Mouse (Mus musculus) right cerebral cortex, postnatal 4 days (tissue): ENCODE measurements at regions not wholly inside any gene's neighbourhood (a gene's known extent, or its start where the extent isn't known, plus 50 kb on each side); places are given as distances from the start of the nearest gene placed in this dataset.

Experiments
- DNase-seq: peaks from one replicate; pipeline ENCODE4 v3.0.0-alpha.2; 2022

DNA sequence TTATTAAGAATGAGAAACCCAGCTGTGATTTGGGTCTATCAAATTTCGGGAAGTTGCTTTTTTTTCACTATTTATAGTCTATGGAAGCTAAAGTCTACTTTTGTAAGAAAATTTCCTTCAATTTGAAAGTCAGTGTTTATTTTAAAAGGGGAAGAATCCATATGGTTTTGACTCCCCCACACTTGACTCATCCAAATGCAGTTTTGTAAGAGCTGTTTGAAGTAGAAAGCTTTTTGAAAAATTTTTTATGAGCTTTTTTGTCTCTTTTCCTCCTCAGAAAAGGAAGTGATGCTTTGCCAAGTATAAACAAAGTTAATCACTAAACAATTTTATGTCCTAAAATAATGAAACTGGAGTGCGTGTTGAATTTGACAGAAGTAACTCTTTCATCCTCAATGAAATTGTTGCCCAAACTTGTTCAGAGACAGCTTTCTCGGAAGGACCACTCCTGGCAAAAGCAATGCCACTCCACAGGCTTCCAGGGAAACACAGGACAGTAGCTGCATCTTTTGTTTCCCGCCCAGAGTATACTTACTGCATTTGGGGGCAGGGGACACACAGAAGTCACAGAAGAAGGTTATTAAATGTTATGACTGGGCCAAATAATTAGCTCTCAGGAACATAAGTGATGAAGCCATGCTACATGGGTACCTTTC lies 196.4 kb upstream of the Dcn start:
- no peak for DNase-seq

DNA sequence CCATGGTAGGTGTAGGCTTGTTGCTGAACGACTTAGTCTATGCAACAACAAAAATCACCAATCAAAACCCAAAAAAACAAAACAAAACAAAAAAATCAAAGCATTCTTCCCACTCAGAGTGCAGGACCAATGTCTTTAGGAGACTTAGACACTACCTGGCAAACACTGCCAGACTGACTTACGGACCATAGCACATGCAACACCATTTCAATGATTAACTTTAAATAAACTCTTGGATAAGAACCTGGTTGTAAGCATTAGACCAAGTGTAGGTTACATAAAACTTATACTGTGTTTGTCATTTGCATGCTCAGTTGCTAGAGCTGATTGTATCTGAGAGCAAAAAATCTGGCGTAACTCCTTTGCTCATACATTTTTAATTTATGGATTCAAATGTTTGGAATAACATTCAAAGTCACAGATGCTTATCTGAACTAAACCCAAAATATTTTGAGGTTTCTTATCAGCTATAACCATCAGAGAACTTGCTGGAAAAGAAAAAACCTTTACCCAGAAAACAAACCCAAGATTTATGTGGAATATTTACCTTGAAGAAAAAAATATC lies 174.5 kb upstream of the Dcn start:
- DNase-seq, result no peak

DNA sequence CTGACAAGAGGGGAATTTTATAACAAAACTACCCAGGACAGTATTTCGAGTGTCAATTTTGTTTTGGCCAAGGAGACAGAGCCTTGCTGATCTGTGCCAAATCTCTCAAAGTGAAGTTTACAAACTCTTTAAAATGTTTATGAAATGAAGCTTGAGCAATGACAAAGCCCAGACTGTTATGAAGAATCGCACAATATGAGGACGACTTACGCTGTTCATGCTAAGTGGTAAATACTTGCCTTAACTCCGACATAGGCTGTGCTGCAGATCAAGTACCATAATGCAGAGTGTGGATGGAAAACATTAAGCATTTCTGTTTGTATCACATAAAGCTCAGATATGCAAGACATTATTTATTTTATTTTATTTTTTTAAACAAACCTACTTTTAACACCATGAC lies 169.8 kb upstream of the Dcn start:
- no peak for DNase-seq

DNA sequence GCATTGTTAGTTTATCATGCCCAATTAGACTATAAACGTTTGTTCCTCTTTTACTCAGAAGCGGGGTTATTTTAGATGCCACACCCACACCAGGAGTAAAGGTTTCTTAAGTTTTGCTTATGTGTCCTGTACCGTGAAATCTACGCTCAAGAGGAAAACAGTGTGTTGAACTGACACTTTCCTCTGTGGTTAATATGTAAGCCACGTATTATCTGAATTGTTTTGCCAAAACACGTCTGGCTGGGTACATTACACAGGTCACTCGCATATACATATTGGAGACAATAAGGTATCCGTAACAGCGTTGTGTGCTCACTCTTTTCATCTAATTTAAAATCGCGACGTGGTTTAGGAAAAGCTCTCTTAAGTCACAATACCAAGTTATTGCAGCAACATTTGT lies 166.9 kb upstream of the Dcn start:
- no peak for DNase-seq

GRCm38 (mm10) chr10:97312978-97313377 lies 166.4 kb upstream of the Dcn start:
- DNase-seq, result peak; percentile 100

DNA sequence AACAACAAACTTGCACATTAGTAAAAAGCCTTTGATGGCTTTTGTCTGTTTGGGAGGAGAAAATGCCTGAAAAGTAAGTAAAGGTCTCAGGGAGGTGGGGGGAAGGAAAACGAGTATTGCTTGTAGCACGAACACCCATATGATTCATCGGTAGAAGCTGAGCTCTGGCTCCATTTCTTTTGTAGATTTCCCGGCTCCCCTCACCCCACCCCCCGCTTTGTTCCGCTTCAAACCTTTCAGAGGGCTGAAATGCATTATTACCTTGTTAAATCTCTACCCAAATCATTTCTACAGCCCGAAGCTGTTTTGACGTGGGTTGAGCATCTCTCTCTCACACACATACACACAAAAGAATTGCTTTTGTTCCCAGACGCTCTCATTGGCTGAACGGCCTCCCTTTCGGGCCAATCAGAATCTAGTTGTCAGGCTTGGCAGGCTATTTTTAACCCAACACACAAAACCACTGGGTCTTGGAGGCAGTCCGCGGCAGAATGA lies 166.0 kb upstream of the Dcn start:
- peak; percentile 67 for DNase-seq

DNA sequence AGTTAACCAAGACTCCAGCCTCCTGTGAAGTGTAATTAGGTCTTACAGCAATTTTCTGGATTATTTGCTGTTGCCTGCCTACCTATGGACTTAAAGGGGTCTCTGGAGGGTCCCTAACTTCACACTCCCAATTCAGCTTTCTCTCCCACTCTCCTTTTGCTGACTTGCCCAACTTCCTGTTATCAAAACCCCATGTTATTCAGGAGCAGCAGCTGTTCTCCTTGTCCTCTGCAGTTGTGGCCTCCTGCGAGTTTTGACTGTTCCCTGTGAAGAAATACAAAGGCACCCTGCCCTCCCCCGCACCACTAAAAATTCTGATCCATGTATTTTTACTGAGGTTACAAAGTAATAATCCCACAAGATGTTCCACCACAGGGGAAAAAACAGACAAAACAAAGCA lies 146.8 kb upstream of the Dcn start:
- no peak for DNase-seq

DNA sequence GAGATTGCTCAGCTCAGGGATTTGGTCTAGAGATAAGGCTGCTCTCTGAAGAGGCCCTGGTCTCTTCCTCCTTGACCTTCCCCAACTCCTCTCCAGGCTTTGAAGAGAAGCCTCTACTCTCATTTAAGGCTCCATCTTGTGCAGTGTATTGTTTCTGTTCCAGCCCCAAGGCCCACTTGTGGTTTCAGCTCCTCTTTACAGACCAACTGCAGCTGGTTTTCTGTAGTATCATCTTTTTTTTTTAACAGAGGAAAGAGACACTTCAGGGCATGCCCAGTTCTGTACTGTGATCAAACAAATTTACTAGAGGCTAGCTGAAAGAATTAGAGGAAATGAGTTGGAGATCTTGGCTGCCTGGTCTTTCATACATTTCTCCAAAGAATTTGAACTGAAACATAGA lies 145.4 kb upstream of the Dcn start:
- no peak for DNase-seq

DNA sequence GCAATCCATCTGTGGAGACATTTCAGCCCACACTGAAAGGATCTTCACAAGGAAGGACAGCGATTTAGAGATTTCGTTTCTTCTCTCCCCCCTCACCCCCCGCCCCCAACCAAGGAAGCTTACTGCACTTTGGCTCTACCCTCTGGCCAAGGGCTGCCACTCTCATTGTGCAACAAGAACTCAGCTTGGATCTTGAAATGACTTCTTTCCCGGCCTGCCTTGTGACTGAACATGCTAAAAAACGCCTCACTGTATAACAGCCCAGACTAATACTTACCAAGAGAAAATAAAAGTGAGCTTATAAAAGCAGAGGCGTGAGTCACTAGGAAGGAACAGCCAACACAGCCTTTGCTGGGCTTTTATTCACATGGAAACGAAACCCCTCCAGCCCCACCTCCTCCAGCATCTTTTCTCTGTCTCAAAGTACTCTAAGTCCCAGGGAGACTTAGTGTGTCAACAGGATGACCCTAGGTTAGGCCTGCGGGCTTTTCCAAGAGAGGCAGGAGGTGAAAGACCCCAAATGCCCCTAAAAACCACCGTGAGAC lies 144.7 kb upstream of the Dcn start:
- DNase-seq, result no peak

GRCm38 (mm10) chr10:97338033-97338692 lies 141.2 kb upstream of the Dcn start:
- DNase-seq, result no peak

DNA sequence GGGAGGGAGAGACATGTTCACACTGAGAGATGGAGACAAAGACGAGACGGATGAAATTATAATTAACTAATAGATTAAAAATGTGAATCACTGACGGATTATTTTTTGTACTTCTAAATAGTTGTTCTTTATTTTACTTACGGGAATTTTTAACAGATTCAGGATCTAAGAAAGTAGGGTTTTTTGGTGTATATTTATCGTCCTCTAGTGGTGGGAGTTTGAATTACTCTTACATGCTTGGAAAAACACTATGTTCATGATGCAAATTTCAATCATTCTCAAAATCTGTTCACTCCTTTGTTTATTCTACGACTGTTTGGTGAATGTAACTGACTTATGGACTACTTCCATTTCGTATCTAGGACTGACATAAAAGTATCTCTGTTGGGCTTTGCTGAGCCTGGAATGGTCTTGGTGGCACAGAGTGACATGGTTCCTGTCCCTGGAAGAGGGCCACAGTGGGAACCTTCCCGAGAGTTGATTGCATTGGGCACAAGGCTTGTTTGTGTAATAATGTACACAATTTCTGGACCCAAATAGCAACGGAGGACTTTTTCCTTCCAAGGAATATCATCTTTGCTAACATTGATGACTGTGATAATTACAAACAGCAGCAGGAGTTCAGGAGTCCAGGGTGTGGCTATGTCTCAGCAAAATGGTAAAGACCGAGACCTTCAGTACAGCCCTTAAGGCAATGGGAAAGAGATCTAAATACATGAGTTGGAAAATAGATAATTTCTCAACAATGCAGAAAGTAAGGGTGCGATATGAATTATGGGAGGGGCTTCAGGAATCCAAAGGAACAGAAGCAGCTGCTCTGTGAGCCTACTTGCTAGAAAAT lies 139.3 kb upstream of the Dcn start:
- no peak for DNase-seq

- peak; percentile 84 for DNase-seq
Observed at GRCm38 (mm10) chr10:97345347-97345746, 134.1 kb upstream of the Dcn start.

GRCm38 (mm10) chr10:97346949-97347348 lies 132.5 kb upstream of the Dcn start:
- no peak for DNase-seq

DNA sequence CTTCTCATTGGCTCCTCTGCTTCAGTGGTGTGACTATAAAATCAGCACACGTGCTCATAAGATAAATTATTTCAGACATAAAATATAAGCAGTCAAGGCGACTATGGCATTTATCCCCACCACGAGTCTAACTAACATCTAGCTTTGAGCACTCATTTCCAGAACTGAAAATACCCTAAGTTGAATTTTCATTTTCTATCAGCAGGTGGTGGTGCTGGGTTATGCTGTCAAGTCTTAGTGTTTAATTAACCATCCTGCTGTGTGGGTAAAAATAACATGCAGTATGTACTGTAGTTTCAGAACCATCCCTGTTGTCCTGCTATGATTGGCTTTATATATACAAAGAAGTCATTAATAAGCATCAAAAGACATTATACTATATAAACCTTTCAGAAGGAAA lies 110.8 kb upstream of the Dcn start:
- no peak for DNase-seq

DNA sequence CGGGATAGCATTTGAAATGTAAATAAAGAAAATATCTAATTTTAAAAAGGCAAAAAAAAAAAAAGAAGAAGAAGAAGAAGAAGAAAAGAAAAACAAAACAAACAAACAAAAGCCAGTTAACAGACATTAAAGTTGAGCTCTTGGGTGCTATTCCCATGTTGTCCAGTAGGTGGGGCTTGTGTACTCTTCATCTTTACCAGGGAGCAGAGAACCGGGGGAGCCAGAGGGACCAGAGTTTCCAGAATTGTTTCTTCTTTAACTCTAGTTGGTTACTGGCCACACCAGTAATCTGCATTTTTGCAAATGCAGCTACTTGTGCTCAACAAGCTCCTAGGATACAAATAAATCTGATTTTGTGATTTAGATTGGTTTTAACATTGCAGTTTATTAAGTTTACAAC lies 103.6 kb upstream of the Dcn start:
- DNase-seq, result peak; percentile 58

DNA sequence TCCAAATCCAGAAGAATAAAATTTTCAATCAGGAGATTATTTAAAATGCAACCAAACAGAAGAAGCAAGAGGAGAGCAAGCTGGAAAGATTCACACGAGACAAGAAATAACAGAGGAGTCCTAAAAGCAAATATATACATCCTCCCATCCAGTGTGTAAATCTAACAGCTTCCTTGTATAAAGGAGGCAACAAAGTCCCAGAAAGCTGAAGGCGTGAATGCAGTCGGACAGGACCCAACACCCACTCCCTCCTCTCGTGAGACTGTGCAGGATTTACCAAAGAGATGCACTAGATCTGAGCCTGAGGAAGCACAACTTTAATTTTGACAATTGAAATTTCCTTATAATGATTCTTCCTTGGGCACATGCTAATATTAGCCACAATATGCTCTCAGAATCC lies 103.0 kb upstream of the Dcn start:
- no peak for DNase-seq

DNA sequence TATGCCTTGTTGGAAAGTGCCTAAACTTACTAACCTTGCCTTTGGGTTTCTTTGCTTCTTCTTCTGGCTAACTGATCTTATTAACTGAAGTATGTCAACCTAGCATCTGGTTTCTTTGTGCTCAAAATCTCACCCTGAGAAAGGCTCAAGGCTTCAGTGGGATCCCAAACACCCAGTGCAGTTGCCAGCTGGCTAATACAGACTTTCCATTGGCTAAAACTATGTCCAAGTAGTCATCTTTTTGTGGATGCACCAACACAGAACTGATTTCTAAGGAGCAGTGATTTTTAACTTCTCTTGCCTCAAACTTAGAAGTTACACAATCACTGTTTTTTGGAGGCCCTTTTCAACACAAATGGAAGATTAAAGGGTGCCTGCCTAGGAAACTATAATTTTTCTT lies 97.8 kb upstream of the Dcn start:
- no peak for DNase-seq

DNA sequence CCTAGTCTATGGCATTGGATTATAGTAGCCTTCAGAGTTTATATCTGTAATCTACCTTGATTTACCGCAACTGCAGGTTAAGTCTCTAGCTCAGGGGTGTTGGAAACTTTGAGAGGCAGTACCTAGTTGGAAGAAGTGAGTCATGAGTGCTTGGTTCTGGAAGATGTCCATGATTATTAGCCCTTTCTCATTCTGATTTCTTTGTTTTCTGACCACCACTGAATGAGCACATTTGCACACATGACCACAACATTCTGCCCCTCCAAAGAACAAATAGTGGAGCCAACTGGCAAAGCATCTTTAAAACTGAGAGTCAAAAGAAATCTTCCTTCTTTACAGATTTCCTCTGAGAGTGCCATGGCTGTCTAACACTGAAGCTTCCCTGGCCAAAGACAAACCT lies 95.5 kb upstream of the Dcn start:
- DNase-seq, result no peak

- DNase-seq, result no peak
Observed at GRCm38 (mm10) chr10:97387196-97387876, 92.1 kb upstream of the Dcn start.

- no peak for DNase-seq
Observed at GRCm38 (mm10) chr10:97389647-97390590, 89.5 kb upstream of the Dcn start.

- DNase-seq, result no peak
Observed at GRCm38 (mm10) chr10:97397062-97397771, 82.2 kb upstream of the Dcn start.
